In the genomic region with DNA sequence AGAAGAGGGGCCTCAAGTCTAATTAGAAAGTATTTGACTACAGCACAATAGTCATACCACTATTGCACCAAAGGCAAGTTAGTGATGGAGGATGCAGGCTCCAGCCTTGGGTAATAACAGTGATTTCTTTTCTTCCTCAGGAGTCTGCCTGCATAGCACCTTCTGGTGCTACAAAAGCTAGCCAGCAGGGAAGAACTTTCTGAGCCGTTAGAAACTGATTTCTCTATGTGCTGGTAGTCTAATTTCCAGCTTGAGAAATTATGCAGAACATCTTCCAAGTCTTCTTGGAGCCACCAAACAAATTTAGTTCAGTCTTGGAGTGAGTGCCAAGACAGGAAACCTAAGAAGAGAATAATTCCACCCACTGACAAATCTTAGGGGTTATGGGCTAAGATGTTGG, we compare ENCODE assay signal across 25 mouse cellular contexts.
DNase-seq lines count a peak whose midpoint lies in the region; TF ChIP-seq lines count a peak whose summit lies in the region.
"Had no signal": no experiment of that assay in that cellular context is flagged by ENCODE, and none has a peak within 500 bp of the region (broad histone marks: within the 10 kb centered on the region; RNA-seq: fewer than 3 reads in every experiment).

No protein-coding gene starts in this region.

- WGBS in heart, embryonic 10.5 days, result 76% methylated on average over 1 of the region's 1 CpGs

- no peaks in the 10 kb centered on the region; the same call in 1 of the 2 replicates for H3K4me1 ChIP-seq in heart, embryonic 10.5 days
- H3K4me1 ChIP-seq: embryonic facial prominence, embryonic 15.5 days; intestine, embryonic 15.5 days; liver, embryonic 12.5 days had no signal

- TF ChIP-seq CTCF in left cerebral cortex, adult 2 months (IDR thresholded peaks at IDR 0.05), result peak; percentile 6

- H3K9me3 ChIP-seq in heart, embryonic 10.5 days, result 0 out of 2 replicates have a peak, but pooled peaks cover 4% of the 10 kb centered on the region
- H3K9me3 ChIP-seq: embryonic facial prominence, embryonic 15.5 days; forebrain, embryonic 15.5 days; intestine, embryonic 15.5 days; limb, embryonic 13.5 days; liver, embryonic 12.5 days; midbrain, embryonic 10.5 days had no signal

- H3K4me3 ChIP-seq in left cerebral cortex, adult 2 months, result no peak overlapping the region
- no peak overlapping the region for H3K4me3 ChIP-seq in heart, embryonic 10.5 days
- H3K4me3 ChIP-seq: embryonic facial prominence, embryonic 15.5 days; forebrain, embryonic 15.5 days; gastrocnemius, adult 2 months; intestine, embryonic 15.5 days; limb, embryonic 13.5 days; liver, embryonic 12.5 days; midbrain, embryonic 10.5 days had no signal

- H3K36me3 ChIP-seq in heart, embryonic 10.5 days, result no peaks in the 10 kb centered on the region
- H3K36me3 ChIP-seq: embryonic facial prominence, embryonic 15.5 days; forebrain, embryonic 15.5 days; G1E; intestine, embryonic 15.5 days; limb, embryonic 13.5 days; liver, embryonic 12.5 days; midbrain, embryonic 10.5 days had no signal

- peak; percentile 27 for DNase-seq in layer of hippocampus, adult 11-12 months (ENCODE audit: low spot score)
- no peak for DNase-seq in layer of hippocampus, postnatal 36 days
- DNase-seq in right cerebral cortex, postnatal 10 days (ENCODE audit: low spot score in 2 of 2), result peak; percentile 37 to 63
- DNase-seq in right cerebral cortex, postnatal 14 days, result no peak
- no peak for DNase-seq in left cerebral cortex, adult 2 months (ENCODE audit: extremely low spot score in 1 of 2, low spot score in 2 of 2)
- no peak for DNase-seq in Muller cell, postnatal 12 days (ENCODE audit: inconsistent ontology term)
- no peak for DNase-seq in heart, embryonic 10.5 days (ENCODE audit: low spot score)
- DNase-seq: adrenal gland, adult 2 months; B cell, adult 2 months; cerebellum, adult 11-12 months; cerebellum, postnatal 14 days; embryo, embryonic 11 days; kidney, adult 8-10 months; kidney, postnatal 10 days; lung, adult 18-20 months; lung, postnatal 10 days; thymus, postnatal 25 days had no signal

- intact Hi-C loops in left cerebral cortex, adult 2 months (cut with DNase I), result loop anchor here (1.0 kb wide), 1 partner anchor 202 kb away; no protein-coding TSS in a partner anchor

- peak overlapping the region; percentile 88 for H3K27ac ChIP-seq in left cerebral cortex, adult 2 months
- H3K27ac ChIP-seq in heart, embryonic 10.5 days, result no peak overlapping the region
- H3K27ac ChIP-seq: embryonic facial prominence, embryonic 15.5 days; forebrain, embryonic 15.5 days; gastrocnemius, adult 2 months; intestine, embryonic 15.5 days; limb, embryonic 13.5 days; liver, embryonic 12.5 days; midbrain, embryonic 10.5 days had no signal

- no peaks in the 10 kb centered on the region; the same call in 1 of the 2 replicates for H3K27me3 ChIP-seq in heart, embryonic 10.5 days (ENCODE audit: insufficient read depth, poor library complexity, severe bottlenecking)
- H3K27me3 ChIP-seq: embryonic facial prominence, embryonic 15.5 days; forebrain, embryonic 15.5 days; intestine, embryonic 15.5 days; limb, embryonic 13.5 days; liver, embryonic 12.5 days had no signal

Comparison
In these comparisons a context has a peak if more than half of its experiments do, and no peak if none do; other contexts are left out.
1. DNase-seq: peak in layer of hippocampus, adult 11-12 months (single experiment) and right cerebral cortex, postnatal 10 days (2 of 2); none in layer of hippocampus, postnatal 36 days (0 of 2), right cerebral cortex, postnatal 14 days (single experiment), left cerebral cortex, adult 2 months (0 of 2), Muller cell, postnatal 12 days (single experiment) and heart, embryonic 10.5 days (single experiment).